Mouse (Mus musculus): ENCODE results near the gene 4930556J24Rik.
"Not testable (repeated sequence)": the region's sequence is repeated elsewhere in the genome, so short reads cannot be mapped to it uniquely, and the experiment has no call there.

The 4930556J24Rik gene

GRCm38 (mm10) chr11:3976678-3977077 lies at the start of gene 4930556J24Rik:
TSS of gene 4930556J24Rik (minus strand) at chr11:3976778.
- DNase-seq (ENCODE audit: inconsistent age in 2 of 2, low spot score in 1 of 2) = no peak

DNA sequence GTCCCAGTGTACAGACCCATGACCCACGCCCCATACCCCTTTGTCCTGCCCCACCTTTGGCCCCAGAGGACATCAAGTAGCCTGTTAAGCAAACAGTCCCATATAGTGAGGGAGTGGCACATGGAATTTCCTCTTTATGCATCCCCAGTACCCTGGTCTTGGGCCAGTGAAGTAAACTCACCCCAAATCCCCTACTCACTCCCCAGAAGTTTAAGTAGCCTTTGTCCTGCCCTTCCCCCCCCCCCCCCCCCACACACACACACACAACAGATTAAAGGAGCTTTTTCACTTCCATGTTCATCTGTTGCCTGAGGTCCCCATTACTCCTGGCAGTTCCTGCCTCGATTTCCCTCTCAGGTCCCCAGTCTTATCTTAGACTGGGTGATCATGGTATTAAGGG lies 46.7 kb upstream of the 4930556J24Rik start:
- no peak for DNase-seq (ENCODE audit: inconsistent age in 2 of 2, low spot score in 1 of 2)

DNA sequence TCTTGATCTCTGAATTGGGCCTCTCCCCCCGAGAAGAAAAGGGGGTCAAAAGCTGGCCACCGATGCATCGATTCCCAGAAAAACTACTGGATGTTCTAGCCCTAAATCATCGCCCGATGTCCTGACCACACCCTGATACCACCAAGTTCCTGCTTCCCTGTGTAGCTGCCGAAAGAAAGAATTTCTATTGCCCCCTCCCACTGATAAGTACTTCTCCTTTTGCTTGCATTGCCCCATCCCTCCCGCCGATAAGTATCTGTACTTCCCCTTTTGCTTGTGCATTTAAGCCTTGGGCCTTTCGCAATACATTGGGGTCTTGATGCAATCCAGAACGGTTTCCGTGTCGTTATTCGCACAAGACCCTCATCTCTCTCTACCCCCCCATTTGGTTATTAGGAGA lies 45.5 kb upstream of the 4930556J24Rik start:
- DNase-seq (ENCODE audit: inconsistent age in 2 of 2, low spot score in 1 of 2) = not testable (repeated sequence)

DNA sequence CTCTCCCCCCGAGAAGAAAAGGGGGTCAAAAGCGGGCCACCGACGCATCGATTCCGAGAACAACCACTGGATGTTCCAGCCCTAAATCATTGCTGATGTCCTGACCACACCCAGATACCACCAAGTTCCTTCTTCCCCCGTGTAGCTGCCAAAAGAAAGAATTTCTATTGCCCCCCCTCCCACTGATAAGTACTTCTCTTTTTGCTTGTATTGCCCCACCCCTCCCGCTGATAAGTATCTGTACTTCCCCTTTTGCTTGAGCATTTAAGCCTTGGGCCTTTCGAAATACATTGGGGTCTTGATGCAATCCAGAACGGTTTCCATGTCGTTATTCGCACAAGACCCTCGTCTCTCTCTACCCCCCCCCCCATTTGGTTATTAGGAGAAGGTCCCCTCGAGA lies 39.2 kb upstream of the 4930556J24Rik start:
- DNase-seq (ENCODE audit: inconsistent age in 2 of 2, low spot score in 1 of 2) = not testable (repeated sequence)

DNA sequence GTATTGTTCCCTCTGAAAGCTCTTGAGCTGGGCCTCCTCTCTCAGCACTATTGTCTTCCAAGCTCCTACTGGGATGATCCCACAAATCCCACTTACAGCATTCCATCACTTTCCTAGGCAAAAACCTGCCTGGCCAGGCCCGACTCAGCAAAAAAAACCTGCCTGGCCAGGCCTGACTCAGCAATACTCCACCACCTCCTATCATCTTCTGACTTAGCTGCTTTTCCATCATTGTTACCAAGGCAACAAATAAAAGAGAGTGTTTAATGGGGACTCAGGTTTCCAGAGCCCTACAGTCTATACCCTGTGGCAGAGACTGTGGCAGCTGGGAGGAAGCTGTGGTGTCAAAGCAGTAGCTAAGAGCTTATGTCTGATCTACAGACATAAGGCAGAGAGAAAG lies 36.0 kb upstream of the 4930556J24Rik start:
- no peak for DNase-seq (ENCODE audit: inconsistent age in 2 of 2, low spot score in 1 of 2)

DNA sequence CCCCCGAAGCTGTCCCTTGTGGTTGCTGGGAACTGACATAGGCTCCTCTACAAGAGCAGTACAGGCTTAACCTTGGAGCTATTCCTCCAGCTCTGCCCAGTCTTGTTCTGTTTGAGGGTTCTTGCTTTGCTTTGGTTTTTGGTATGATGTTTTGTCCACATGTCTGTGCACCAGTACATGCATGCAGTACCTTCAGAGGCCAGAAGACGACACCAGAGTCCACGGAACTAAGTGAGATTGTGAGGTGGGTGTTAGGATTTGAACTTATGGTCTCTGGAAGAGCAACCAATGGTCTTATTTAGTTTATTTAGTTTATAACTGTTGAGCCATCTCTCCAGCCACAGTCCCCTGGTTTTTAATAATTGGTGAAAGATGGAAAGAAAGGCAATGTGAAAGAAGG lies 29.9 kb upstream of the 4930556J24Rik start:
- DNase-seq (ENCODE audit: inconsistent age in 2 of 2, low spot score in 1 of 2) = no peak

DNA sequence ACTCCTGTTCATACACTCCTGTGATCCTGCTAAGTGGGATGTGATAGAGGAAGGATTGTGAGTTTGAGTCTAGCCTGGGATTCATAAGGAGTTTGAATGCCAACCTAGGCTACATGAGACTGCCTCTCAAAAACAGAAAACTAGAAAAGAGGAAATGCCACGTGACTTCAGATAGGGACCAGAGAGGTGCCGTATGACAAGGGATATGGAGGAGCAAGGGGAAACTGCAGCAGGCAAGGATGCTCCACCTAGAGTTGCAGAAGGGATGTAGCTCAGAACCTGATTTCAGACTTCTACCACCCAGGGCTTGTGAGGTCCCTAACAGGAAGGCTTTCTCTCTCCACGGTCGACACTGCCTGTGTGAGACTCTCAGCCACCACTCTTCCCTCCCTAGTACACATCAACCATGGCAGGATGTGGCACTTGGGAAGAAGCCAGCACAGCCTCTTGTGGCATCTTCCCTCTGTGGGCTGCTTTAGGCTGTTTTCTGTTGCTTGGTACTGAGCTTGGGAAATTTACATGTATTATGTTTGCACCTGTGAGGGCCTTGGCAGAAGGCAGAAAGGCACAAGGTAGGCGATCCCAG lies 28.7 kb upstream of the 4930556J24Rik start:
- no peak for DNase-seq (ENCODE audit: inconsistent age in 2 of 2, low spot score in 1 of 2)

DNA sequence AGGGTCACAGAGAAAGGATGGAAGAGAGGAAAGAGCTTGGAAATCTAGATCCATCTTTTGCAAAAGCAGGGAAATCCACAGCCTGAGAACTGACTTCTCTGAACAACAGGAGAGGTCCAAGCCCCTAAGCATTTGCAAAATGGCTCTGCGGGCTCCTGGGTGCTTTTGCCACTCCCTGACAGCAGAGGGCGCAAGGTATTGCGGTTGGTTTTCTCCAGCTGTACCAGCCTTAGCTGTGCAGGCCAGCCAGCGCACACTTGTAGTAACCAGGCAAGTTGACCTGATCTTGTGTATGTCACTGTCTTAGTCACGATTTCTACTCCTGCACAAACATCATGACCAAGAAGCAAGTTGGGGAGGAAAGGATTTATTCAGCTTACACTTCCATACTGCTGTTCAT lies 25.0 kb upstream of the 4930556J24Rik start:
- DNase-seq (ENCODE audit: inconsistent age in 2 of 2, low spot score in 1 of 2) = peak; percentile 55 to 90

DNA sequence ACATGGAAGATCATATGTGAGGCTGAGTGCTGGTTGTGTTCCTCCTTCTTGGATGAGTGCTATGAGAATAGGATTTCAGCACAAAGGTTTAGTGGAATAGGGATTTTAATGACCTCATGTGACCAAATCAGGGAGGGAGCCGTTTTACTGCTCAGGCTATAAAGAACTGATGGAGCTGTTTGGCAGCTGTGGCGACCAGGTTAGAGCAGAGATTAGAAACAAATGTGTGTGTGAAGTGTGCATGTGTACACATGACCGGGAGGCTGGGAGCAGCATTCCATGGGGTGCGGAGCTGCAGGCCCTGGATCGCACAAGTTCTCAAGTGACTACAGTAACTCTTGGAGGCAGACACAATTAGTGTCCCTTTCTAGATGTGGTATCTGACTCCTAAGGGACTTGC lies 23.0 kb upstream of the 4930556J24Rik start:
- DNase-seq (ENCODE audit: inconsistent age in 2 of 2, low spot score in 1 of 2) = no peak

- no peak for DNase-seq (ENCODE audit: inconsistent age in 2 of 2, low spot score in 1 of 2)
Observed at GRCm38 (mm10) chr11:3997978-3998720, 21.6 kb upstream of the 4930556J24Rik start.

- no peak for DNase-seq (ENCODE audit: inconsistent age in 2 of 2, low spot score in 1 of 2)
Observed at GRCm38 (mm10) chr11:3996840-3997239, 20.3 kb upstream of the 4930556J24Rik start.

DNA sequence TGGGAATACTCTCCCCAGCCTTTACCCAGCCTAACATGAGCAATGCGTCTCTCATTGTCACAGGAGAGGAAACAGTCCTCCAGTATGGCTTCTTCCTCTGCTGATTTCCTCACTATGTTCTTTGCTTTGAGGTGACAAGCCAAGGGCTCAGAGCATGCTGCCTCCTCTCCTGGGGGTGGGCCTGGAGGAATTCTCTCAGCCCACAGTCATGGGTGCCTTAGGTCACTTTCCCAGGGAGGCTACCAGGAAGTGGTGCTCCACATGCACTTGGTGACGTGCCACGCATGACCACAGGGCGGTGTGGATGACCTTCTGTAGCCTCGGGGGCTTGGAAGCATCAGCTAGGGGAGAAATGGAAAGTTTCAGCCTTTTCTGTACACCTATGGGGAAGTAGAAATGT lies 18.9 kb upstream of the 4930556J24Rik start:
- no peak for DNase-seq (ENCODE audit: inconsistent age in 2 of 2, low spot score in 1 of 2)

- no peak for DNase-seq (ENCODE audit: inconsistent age in 2 of 2, low spot score in 1 of 2)
Observed at GRCm38 (mm10) chr11:3993914-3994313, 17.3 kb upstream of the 4930556J24Rik start.

GRCm38 (mm10) chr11:3993132-3993531 lies 16.6 kb upstream of the 4930556J24Rik start:
- DNase-seq (ENCODE audit: inconsistent age in 2 of 2, low spot score in 1 of 2) = no peak

- no peak for DNase-seq (ENCODE audit: inconsistent age in 2 of 2, low spot score in 1 of 2)
Observed at GRCm38 (mm10) chr11:3989748-3990147, 13.2 kb upstream of the 4930556J24Rik start.

DNA sequence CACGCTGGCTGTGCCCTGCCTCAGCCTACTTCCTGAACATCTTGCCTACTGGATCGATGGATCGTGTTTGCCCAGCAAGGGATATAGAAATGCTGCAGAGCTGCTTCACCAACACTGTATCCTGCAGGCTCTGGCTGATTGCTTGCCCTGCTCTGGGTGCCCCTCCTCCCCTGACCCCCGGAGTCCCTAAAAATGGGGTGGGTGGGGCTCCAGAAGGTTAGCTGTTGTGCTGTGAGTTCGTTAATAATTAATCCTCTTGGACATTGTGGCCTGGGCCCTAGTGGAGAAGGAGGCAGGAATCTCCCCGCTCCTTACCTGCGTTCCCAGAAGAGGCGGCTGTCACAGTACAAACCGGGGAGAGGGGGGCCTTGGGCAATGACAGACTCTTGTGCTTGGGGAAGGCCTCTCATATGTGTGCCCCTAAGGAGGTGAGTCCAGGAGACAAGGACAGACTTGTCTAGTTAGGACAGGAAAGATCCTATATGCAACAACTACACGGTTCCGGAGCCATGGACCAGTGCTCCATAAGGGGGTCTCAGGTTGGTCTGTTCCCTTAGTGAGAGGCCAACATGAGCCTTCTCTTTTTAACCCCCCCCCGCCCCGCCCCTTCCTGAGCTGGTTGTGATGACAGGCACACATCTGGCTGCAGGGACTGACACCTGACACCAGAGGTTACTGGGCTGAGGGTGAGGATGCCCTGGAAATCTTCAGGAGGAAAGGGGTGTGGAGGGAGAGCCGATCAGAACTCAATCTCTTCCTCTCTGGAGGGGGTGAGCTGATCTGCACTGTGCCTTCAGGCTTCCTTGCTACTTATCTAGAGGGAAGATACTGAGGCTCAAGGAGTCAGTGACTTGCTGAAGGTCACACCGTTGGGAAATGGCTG lies 7.5 kb upstream of the 4930556J24Rik start:
- DNase-seq (ENCODE audit: inconsistent age in 2 of 2, low spot score in 1 of 2) = no peak

DNA sequence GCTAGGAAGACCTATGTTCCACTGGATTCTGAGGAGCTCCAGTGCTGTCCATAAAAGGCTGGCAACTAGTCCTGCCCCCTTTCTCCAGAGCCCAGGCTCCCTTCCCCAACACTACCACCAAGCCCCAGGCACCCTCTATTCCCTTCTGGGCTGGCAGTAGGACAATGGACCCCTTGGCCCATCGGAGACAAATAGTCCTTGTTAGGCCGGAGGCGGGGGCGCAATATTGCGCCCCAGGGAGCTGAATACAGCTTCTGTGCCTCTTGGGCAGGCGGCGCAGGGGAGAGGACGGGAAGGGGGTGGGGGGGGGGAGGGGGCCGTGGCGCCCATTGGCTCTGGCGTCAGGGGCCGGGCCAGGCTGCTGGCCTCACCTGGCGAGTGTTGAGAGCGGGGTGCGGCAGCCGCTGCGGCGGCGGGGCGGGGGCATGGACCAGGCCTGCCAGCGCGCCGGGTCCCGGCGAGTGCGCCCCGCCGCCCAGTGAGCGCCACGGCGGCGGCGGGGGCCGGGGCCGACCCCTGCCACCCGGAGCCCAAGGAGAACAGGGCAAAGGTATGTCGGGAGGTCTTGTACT lies 6.8 kb upstream of the 4930556J24Rik start, which contains the start of gene Gal3st1:
Gene Gal3st1 (plus strand): TSS at position 346 of the 572 bp plus-strand sequence.
- no peak for DNase-seq (ENCODE audit: inconsistent age in 2 of 2, low spot score in 1 of 2)

- DNase-seq (ENCODE audit: inconsistent age in 2 of 2, low spot score in 1 of 2) = peak in 1 of 2 experiments; percentile 30
Observed at GRCm38 (mm10) chr11:3982275-3983209, 6.0 kb upstream of the 4930556J24Rik start.

DNA sequence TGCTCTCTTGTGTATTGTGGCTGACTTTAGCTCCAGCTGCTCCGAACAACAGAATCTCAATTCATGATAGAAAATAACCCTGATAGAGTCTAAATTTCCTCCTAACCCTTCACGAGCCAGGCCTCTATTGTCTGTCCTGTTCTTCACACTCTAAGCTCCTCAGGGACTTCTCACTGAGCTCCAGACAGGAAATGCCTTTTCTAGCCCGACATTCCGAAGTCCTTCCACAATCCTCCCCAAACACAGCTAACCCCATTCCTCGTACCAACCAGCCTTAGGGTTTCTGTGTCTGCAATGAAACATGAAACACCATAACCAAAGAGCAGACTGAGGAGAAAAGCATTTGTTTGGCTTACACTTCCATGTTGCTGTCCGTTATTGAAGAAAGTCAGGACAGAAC lies 5.0 kb upstream of the 4930556J24Rik start:
- no peak for DNase-seq (ENCODE audit: inconsistent age in 2 of 2, low spot score in 1 of 2)

DNA sequence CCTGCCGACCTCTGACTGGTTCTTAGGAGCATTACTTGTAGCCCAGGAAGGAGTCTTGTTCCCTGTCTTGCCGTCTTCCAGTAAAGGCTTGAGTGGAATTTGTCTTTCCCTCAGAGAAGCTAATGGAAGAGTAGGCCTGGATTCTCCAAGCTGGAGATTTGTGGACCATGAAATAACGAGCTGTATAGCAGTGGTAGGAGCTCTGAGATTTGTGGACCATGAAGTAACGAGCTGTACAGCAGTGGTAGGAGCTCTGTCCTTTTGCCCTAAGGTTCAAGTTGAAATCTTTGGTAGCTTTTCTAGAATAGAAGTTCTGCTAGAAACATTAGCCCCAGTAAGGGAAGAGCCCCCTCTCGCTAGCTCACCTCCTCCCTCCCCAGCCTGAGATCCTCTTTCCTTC lies 1.8 kb upstream of the 4930556J24Rik start:
- DNase-seq (ENCODE audit: inconsistent age in 2 of 2, low spot score in 1 of 2) = no peak

All from adrenal gland, adult (tissue).